ENCODE assay signal across 9 mouse cellular contexts in genomic region chr19:30118344-30119312, GRCm38 (mm10). TPM values are rescaled to one million over a fixed set of nuclear protein-coding genes. Genes with fewer than 3 reads are reported as not detected.
DNase-seq lines count a peak whose midpoint lies in the region; ATAC-seq lines count a peak whose summit lies in the region.
"Had no signal": no experiment of that assay in that cellular context is flagged by ENCODE, and none has a peak within 500 bp of the region (broad histone marks: within the 10 kb centered on the region; RNA-seq: fewer than 3 reads in every experiment).

No protein-coding gene starts in this region.

- H3K9me3 ChIP-seq in heart, embryonic 12.5 days (replicated peaks): no peaks in the 10 kb centered on the region
- no peaks in the 10 kb centered on the region for H3K9me3 ChIP-seq in intestine, embryonic 16.5 days (ENCODE audit: control insufficient read depth, low read length)
- no peaks in the 10 kb centered on the region for H3K9me3 ChIP-seq in midbrain, embryonic 16.5 days (replicated peaks; ENCODE audit: control insufficient read depth, low read length, poor library complexity, severe bottlenecking)
- H3K9me3 ChIP-seq: limb, embryonic 13.5 days had no signal

- intact Hi-C loops in heart, postnatal 10 days (cut with DNase I): no loop called here
- intact Hi-C loops in gastrocnemius, postnatal 14 days (cut with DNase I; ENCODE audit: low total_unique reads): no loop called here

- 82% methylated on average over 17 of the region's 17 CpGs for WGBS in heart, embryonic 12.5 days
- WGBS in intestine, embryonic 16.5 days: 74% methylated on average over 17 of the region's 17 CpGs
- WGBS in midbrain, embryonic 16.5 days: 70% methylated on average over 17 of the region's 17 CpGs

- H3K27me3 ChIP-seq in heart, embryonic 12.5 days (replicated peaks): no peaks in the 10 kb centered on the region
- H3K27me3 ChIP-seq in intestine, embryonic 16.5 days (replicated peaks; ENCODE audit: control insufficient read depth, insufficient read depth, low read length): no peaks in the 10 kb centered on the region
- no peaks in the 10 kb centered on the region for H3K27me3 ChIP-seq in midbrain, embryonic 16.5 days (ENCODE audit: control insufficient read depth, insufficient read depth, low read depth, low read length)
- H3K27me3 ChIP-seq: limb, embryonic 13.5 days had no signal

- H3K36me3 ChIP-seq in heart, embryonic 12.5 days: no peaks in the 10 kb centered on the region
- no peaks in the 10 kb centered on the region for H3K36me3 ChIP-seq in intestine, embryonic 16.5 days (ENCODE audit: control insufficient read depth, insufficient read depth, low read length)
- no peaks in the 10 kb centered on the region for H3K36me3 ChIP-seq in midbrain, embryonic 16.5 days (ENCODE audit: control insufficient read depth, insufficient read depth, low read length)
- H3K36me3 ChIP-seq: limb, embryonic 13.5 days had no signal

- no peak for DNase-seq in heart, postnatal 10 days
- DNase-seq in brain, adult 2 months (ENCODE audit: low read depth, low spot score): peak; percentile 59
- DNase-seq in lung, adult 18-20 months: no peak
- DNase-seq in gastrocnemius, postnatal 14 days: no peak
- no peak for DNase-seq in lung, postnatal 10 days

- no peak overlapping the region for H3K4me2 ChIP-seq in heart, embryonic 12.5 days
- no peak overlapping the region for H3K4me2 ChIP-seq in intestine, embryonic 16.5 days (ENCODE audit: low read depth, low read length)
- H3K4me2 ChIP-seq in midbrain, embryonic 16.5 days (ENCODE audit: low read length): peak overlapping the region; percentile 6
- H3K4me2 ChIP-seq: limb, embryonic 13.5 days had no signal

- H3K4me3 ChIP-seq in heart, embryonic 12.5 days: no peak overlapping the region
- H3K4me3 ChIP-seq in intestine, embryonic 16.5 days (ENCODE audit: low read length): no peak overlapping the region
- no peak overlapping the region for H3K4me3 ChIP-seq in midbrain, embryonic 16.5 days (ENCODE audit: low read depth, low read length)
- H3K4me3 ChIP-seq: limb, embryonic 13.5 days had no signal

- peaks cover 17% of the 10 kb centered on the region for H3K4me1 ChIP-seq in heart, embryonic 12.5 days (replicated peaks)
- H3K4me1 ChIP-seq in intestine, embryonic 16.5 days (ENCODE audit: control insufficient read depth, insufficient read depth, low read length): peaks cover 3% of the 10 kb centered on the region
- peaks cover 41% of the 10 kb centered on the region for H3K4me1 ChIP-seq in midbrain, embryonic 16.5 days (ENCODE audit: control insufficient read depth, insufficient read depth, low read length)

- no peak overlapping the region for H3K9ac ChIP-seq in heart, embryonic 12.5 days
- H3K9ac ChIP-seq in intestine, embryonic 16.5 days (ENCODE audit: low read depth, low read length): no peak overlapping the region
- H3K9ac ChIP-seq in midbrain, embryonic 16.5 days (ENCODE audit: low read depth, low read length): no peak overlapping the region
- H3K9ac ChIP-seq: limb, embryonic 13.5 days had no signal

- H3K27ac ChIP-seq in heart, embryonic 12.5 days (ENCODE audit: poor library complexity, severe bottlenecking): 0 out of 2 replicates have a peak overlapping the region, but pooled peaks have one; percentile 6
- no peak overlapping the region for H3K27ac ChIP-seq in intestine, embryonic 16.5 days (ENCODE audit: low read length)
- H3K27ac ChIP-seq in midbrain, embryonic 16.5 days (ENCODE audit: low read length): peak overlapping the region; percentile 89
- H3K27ac ChIP-seq: limb, embryonic 13.5 days had no signal

- no peak for ATAC-seq in heart, embryonic 12.5 days (ENCODE audit: insufficient number of reproducible peaks, low FRiP score)
- peak; percentile 89 for ATAC-seq in intestine, embryonic 16.5 days
- ATAC-seq in midbrain, embryonic 16.5 days: peak; percentile 37; the same call in 1 of the 2 replicates

RNA-seq across cellular contexts. Expression of gene Gldc, which starts 56.6 kb away (rescaled TPM):
- 4.7 and 4.9 TPM in 2 replicates for polyA plus RNA-seq in heart, embryonic 12.5 days (2016; fragmentation: Nextera tagmentation; extraction: Ambion mirVana)
- under 1 TPM; 0.10 to 0.24 TPM for total RNA-seq in heart, postnatal 10 days (2021)
- 0.75 and 1.3 TPM in 2 replicates for polyA plus RNA-seq in intestine, embryonic 16.5 days (2015; fragmentation: Nextera tagmentation; extraction: Ambion mirVana)
- 5.9 and 6.3 TPM in 2 replicates for polyA plus RNA-seq in midbrain, embryonic 16.5 days (2015; fragmentation: Nextera tagmentation; extraction: Ambion mirVana)
- total RNA-seq in gastrocnemius, postnatal 14 days (2021): under 1 TPM; 0.11 to 0.21 TPM
